In genomic region chr17:29046863-29047262, GRCm38 (mm10) we compare ENCODE assay signal across 24 mouse cellular contexts. TPM values are rescaled to one million over a fixed set of nuclear protein-coding genes. Genes with fewer than 3 reads are reported as not detected.
DNase-seq lines count a peak whose midpoint lies in the region; ATAC-seq and TF ChIP-seq lines count a peak whose summit lies in the region.
"Had no signal": no experiment of that assay in that cellular context is flagged by ENCODE, and none has a peak within 500 bp of the region (broad histone marks: within the 10 kb centered on the region; RNA-seq: fewer than 3 reads in every experiment).

No protein-coding gene starts in this region.

- no peak; the same call in 1 of the 2 replicates for TF ChIP-seq CTCF in kidney, postnatal 0 days (IDR thresholded peaks at IDR 0.05; ENCODE audit: low read depth)
- no peak for TF ChIP-seq CTCF in MEL (IDR thresholded peaks at IDR 0.05 in 2 of 3, conservative IDR thresholded peaks at IDR 0.05 in 1 of 3; ENCODE audit: control insufficient read depth in 1 of 3, insufficient read depth in 1 of 3, low read depth in 2 of 3, low read length in 3 of 3, poor library complexity in 1 of 3, severe bottlenecking in 1 of 3)
- no peak for TF ChIP-seq CTCF in stomach, postnatal 0 days (IDR thresholded peaks at IDR 0.05; ENCODE audit: low read depth)

- no peak for TF ChIP-seq RAD21 in MEL (IDR thresholded peaks at IDR 0.05; ENCODE audit: low read depth, low read length)

- H3K4me3 ChIP-seq in forebrain, embryonic 11.5 days (ENCODE audit: low read depth, low read length) = no peak overlapping the region
- H3K4me3 ChIP-seq in forebrain, embryonic 16.5 days (replicated peaks; ENCODE audit: low read length) = no peak overlapping the region
- H3K4me3 ChIP-seq in kidney, postnatal 0 days (replicated peaks; ENCODE audit: low read depth, low read length) = no peak overlapping the region
- H3K4me3 ChIP-seq in kidney, embryonic 14.5 days (ENCODE audit: low read length) = no peak overlapping the region
- H3K4me3 ChIP-seq in MEL (ENCODE audit: control insufficient read depth in 1 of 2, insufficient read depth in 1 of 2, low read depth in 2 of 2, low read length in 2 of 2) = no peak overlapping the region
- H3K4me3 ChIP-seq in stomach, postnatal 0 days (ENCODE audit: low read depth, low read length) = no peak overlapping the region
- H3K4me3 ChIP-seq: embryonic facial prominence, embryonic 13.5 days; erythroblast, embryonic 14.5 days; forebrain, embryonic 13.5 days; gastrocnemius, adult 2 months; hindbrain, embryonic 10.5 days; intestine, embryonic 15.5 days; layer of hippocampus, adult 2 months; limb, embryonic 12.5 days; midbrain, embryonic 10.5 days had no signal

- no peaks in the 10 kb centered on the region for H3K9me3 ChIP-seq in forebrain, embryonic 11.5 days (ENCODE audit: control insufficient read depth, low read length)
- no peaks in the 10 kb centered on the region for H3K9me3 ChIP-seq in forebrain, embryonic 16.5 days (ENCODE audit: control insufficient read depth, low read length)
- no peaks in the 10 kb centered on the region for H3K9me3 ChIP-seq in kidney, postnatal 0 days (replicated peaks; ENCODE audit: low read length)
- no peaks in the 10 kb centered on the region for H3K9me3 ChIP-seq in kidney, embryonic 14.5 days (ENCODE audit: control insufficient read depth, low read length)
- no peaks in the 10 kb centered on the region for H3K9me3 ChIP-seq in MEL (replicated peaks; ENCODE audit: insufficient read depth, low read length)
- H3K9me3 ChIP-seq in stomach, postnatal 0 days (ENCODE audit: control insufficient read depth, low read length) = no peaks in the 10 kb centered on the region
- H3K9me3 ChIP-seq: embryonic facial prominence, embryonic 13.5 days; forebrain, embryonic 13.5 days; hindbrain, embryonic 10.5 days; intestine, embryonic 15.5 days; limb, embryonic 12.5 days; midbrain, embryonic 10.5 days had no signal

- H3K4me1 ChIP-seq in forebrain, embryonic 11.5 days (replicated peaks; ENCODE audit: control insufficient read depth, insufficient read depth, low read length) = no peaks in the 10 kb centered on the region
- H3K4me1 ChIP-seq in forebrain, embryonic 16.5 days (replicated peaks; ENCODE audit: control insufficient read depth, insufficient read depth, low read length) = peaks cover 12% of the 10 kb centered on the region; the same call in 1 of the 2 replicates
- H3K4me1 ChIP-seq in kidney, postnatal 0 days (replicated peaks; ENCODE audit: insufficient read depth, low read length) = peaks cover 5% of the 10 kb centered on the region; the same call in 1 of the 2 replicates
- H3K4me1 ChIP-seq in kidney, embryonic 14.5 days (ENCODE audit: control insufficient read depth, insufficient read depth, low read length) = peaks cover 9% of the 10 kb centered on the region; the same call in 1 of the 2 replicates
- peaks cover 4 to 6% of the 10 kb centered on the region in 2 experiments; a peak in 2 of 4 replicates for H3K4me1 ChIP-seq in MEL (ENCODE audit: control insufficient read depth in 1 of 2, insufficient read depth in 2 of 2, low read length in 2 of 2)
- H3K4me1 ChIP-seq in stomach, postnatal 0 days (replicated peaks; ENCODE audit: control insufficient read depth, insufficient read depth) = no peaks in the 10 kb centered on the region

- H3K4me2 ChIP-seq in forebrain, embryonic 11.5 days (ENCODE audit: low read depth, low read length, severe bottlenecking) = no peak overlapping the region
- no peak overlapping the region for H3K4me2 ChIP-seq in forebrain, embryonic 16.5 days (ENCODE audit: low read length)
- no peak overlapping the region for H3K4me2 ChIP-seq in kidney, postnatal 0 days (ENCODE audit: low read length)
- no peak overlapping the region for H3K4me2 ChIP-seq in kidney, embryonic 14.5 days (replicated peaks; ENCODE audit: low read depth, low read length)
- H3K4me2 ChIP-seq in stomach, postnatal 0 days (replicated peaks; ENCODE audit: low read depth) = no peak overlapping the region
- H3K4me2 ChIP-seq: embryonic facial prominence, embryonic 13.5 days; forebrain, embryonic 13.5 days; intestine, embryonic 15.5 days; limb, embryonic 12.5 days; liver, embryonic 11.5 days had no signal

- H3K27me3 ChIP-seq in forebrain, embryonic 11.5 days (ENCODE audit: control insufficient read depth, insufficient read depth, low read length) = no peaks in the 10 kb centered on the region
- H3K27me3 ChIP-seq in forebrain, embryonic 16.5 days (replicated peaks; ENCODE audit: control insufficient read depth, insufficient read depth, low read length) = no peaks in the 10 kb centered on the region
- H3K27me3 ChIP-seq in kidney, postnatal 0 days (ENCODE audit: insufficient read depth, low read length) = no peaks in the 10 kb centered on the region
- no peaks in the 10 kb centered on the region for H3K27me3 ChIP-seq in kidney, embryonic 14.5 days (ENCODE audit: control insufficient read depth, insufficient read depth, low read length)
- no peaks in the 10 kb centered on the region for H3K27me3 ChIP-seq in MEL (ENCODE audit: control insufficient read depth in 1 of 2, insufficient read depth in 2 of 2, low read length in 2 of 2)
- no peaks in the 10 kb centered on the region for H3K27me3 ChIP-seq in stomach, postnatal 0 days (ENCODE audit: control insufficient read depth, insufficient read depth, low read length)
- H3K27me3 ChIP-seq: embryonic facial prominence, embryonic 13.5 days; forebrain, embryonic 13.5 days; intestine, embryonic 15.5 days; limb, embryonic 12.5 days had no signal

- peaks cover 29% of the 10 kb centered on the region for H3K36me3 ChIP-seq in forebrain, embryonic 11.5 days (ENCODE audit: control insufficient read depth, insufficient read depth, low read length)
- H3K36me3 ChIP-seq in forebrain, embryonic 16.5 days (ENCODE audit: control insufficient read depth, insufficient read depth) = peaks cover 25% of the 10 kb centered on the region
- peaks cover 29% of the 10 kb centered on the region for H3K36me3 ChIP-seq in kidney, postnatal 0 days (ENCODE audit: insufficient read depth, low read length)
- peaks cover 51% of the 10 kb centered on the region for H3K36me3 ChIP-seq in kidney, embryonic 14.5 days (ENCODE audit: control insufficient read depth, insufficient read depth, low read length)
- peaks cover 20 to 22% of the 10 kb centered on the region in 2 experiments for H3K36me3 ChIP-seq in MEL (ENCODE audit: control insufficient read depth in 1 of 2, insufficient read depth in 2 of 2, low read length in 2 of 2)
- 0 out of 2 replicates have a peak, but pooled peaks cover 9% of the 10 kb centered on the region for H3K36me3 ChIP-seq in stomach, postnatal 0 days (ENCODE audit: control insufficient read depth, insufficient read depth, low read length)

- TF ChIP-seq EP300 in MEL (IDR thresholded peaks at IDR 0.05; ENCODE audit: low read depth in 1 of 2, low read length in 2 of 2) = no peak
- no peak for TF ChIP-seq EP300 in stomach, postnatal 0 days (optimal IDR thresholded peaks at IDR 0.05)

- H3K27ac ChIP-seq in forebrain, embryonic 11.5 days (ENCODE audit: low read depth, low read length) = no peak overlapping the region
- H3K27ac ChIP-seq in forebrain, embryonic 16.5 days (ENCODE audit: low read length) = no peak overlapping the region
- H3K27ac ChIP-seq in kidney, postnatal 0 days = 0 out of 2 replicates have a peak overlapping the region, but pooled peaks have one; percentile 25
- no peak overlapping the region for H3K27ac ChIP-seq in kidney, embryonic 14.5 days (ENCODE audit: low read depth, low read length)
- H3K27ac ChIP-seq in MEL (ENCODE audit: control insufficient read depth, low read depth, low read length) = no peak overlapping the region
- H3K27ac ChIP-seq in stomach, postnatal 0 days (replicated peaks) = peak overlapping the region; percentile 30; the same call in 1 of the 2 replicates
- H3K27ac ChIP-seq: hindbrain, embryonic 10.5 days; layer of hippocampus, adult 2 months; midbrain, embryonic 10.5 days had no signal

- DNase-seq in forebrain, embryonic 11.5 days (ENCODE audit: low spot score) = peak; percentile 51
- no peak for DNase-seq in kidney, postnatal 0 days (ENCODE audit: low spot score)
- peak; percentile 54 for DNase-seq in MEL (ENCODE audit: low read depth, low spot score)
- no peak for DNase-seq in stomach, postnatal 0 days (ENCODE audit: low spot score)
- no peak for DNase-seq in left cerebral cortex, postnatal 36 days (ENCODE audit: low spot score in 2 of 2)
- no peak for DNase-seq in cerebellum, postnatal 4 days (ENCODE audit: low spot score in 2 of 2)
- DNase-seq: cerebellum, adult 18-20 months; cerebellum, postnatal 14 days; embryo, embryonic 11 days; gastrocnemius, adult 2 months; right cerebral cortex, postnatal 25 days; thymus, postnatal 14 days had no signal

- TF ChIP-seq POLR2A in MEL (IDR thresholded peaks at IDR 0.05; ENCODE audit: control insufficient read depth in 1 of 2, insufficient read depth in 1 of 2, low read depth in 1 of 2, low read length in 2 of 2, poor library complexity in 1 of 2) = no peak; a peak in 1 of 4 replicates

- no peak for ATAC-seq in forebrain, embryonic 11.5 days (replicated peaks; ENCODE audit: low FRiP score)
- ATAC-seq in forebrain, embryonic 16.5 days = no peak
- no peak for ATAC-seq in kidney, postnatal 0 days (replicated peaks; ENCODE audit: low FRiP score, low read depth)
- no peak for ATAC-seq in kidney, embryonic 14.5 days (ENCODE audit: low FRiP score, low TSS enrichment)
- ATAC-seq in stomach, postnatal 0 days (ENCODE audit: low FRiP score, low TSS enrichment) = no peak

- 93% methylated on average over 3 of the region's 3 CpGs for WGBS in forebrain, embryonic 11.5 days
- WGBS in forebrain, embryonic 16.5 days = 89% methylated on average over 3 of the region's 3 CpGs
- WGBS in kidney, postnatal 0 days = 88% methylated on average over 3 of the region's 3 CpGs
- WGBS in kidney, embryonic 14.5 days = 95% methylated on average over 3 of the region's 3 CpGs
- WGBS in stomach, postnatal 0 days = 77% methylated on average over 3 of the region's 3 CpGs

- H3K9ac ChIP-seq in forebrain, embryonic 11.5 days (ENCODE audit: low read length) = no peak overlapping the region
- H3K9ac ChIP-seq in forebrain, embryonic 16.5 days (replicated peaks; ENCODE audit: low read depth, low read length) = no peak overlapping the region
- no peak overlapping the region for H3K9ac ChIP-seq in kidney, postnatal 0 days (ENCODE audit: low read depth, low read length)
- no peak overlapping the region for H3K9ac ChIP-seq in kidney, embryonic 14.5 days (ENCODE audit: low read depth, low read length)
- no peak overlapping the region for H3K9ac ChIP-seq in MEL (ENCODE audit: control insufficient read depth, low read depth, low read length, poor library complexity, severe bottlenecking)
- no peak overlapping the region for H3K9ac ChIP-seq in stomach, postnatal 0 days (ENCODE audit: low read length)
- H3K9ac ChIP-seq: embryonic facial prominence, embryonic 13.5 days; forebrain, embryonic 13.5 days; intestine, embryonic 15.5 days; limb, embryonic 12.5 days; liver, postnatal 0 days had no signal

- intact Hi-C loops in left cerebral cortex, postnatal 36 days (cut with DNase I) = loop anchor here (5.0 kb wide), 1 partner anchor 200 kb away; no protein-coding TSS in a partner anchor

- H3K79me2 ChIP-seq in MEL (ENCODE audit: control insufficient read depth, insufficient read depth, low read length, poor library complexity) = no peaks in the 10 kb centered on the region

RNA-seq across cellular contexts. Expression of gene Srsf3, which starts 14.4 kb away (rescaled TPM):
- polyA plus RNA-seq in forebrain, embryonic 11.5 days (2014; fragmentation: Nextera tagmentation; extraction: Ambion mirVana) = 823 and 865 TPM in 2 replicates
- polyA plus RNA-seq in forebrain, embryonic 16.5 days (2015; fragmentation: Nextera tagmentation; extraction: Ambion mirVana) = 571 and 653 TPM in 2 replicates
- polyA plus RNA-seq in kidney, postnatal 0 days (2015; fragmentation: Nextera tagmentation; extraction: Ambion mirVana) = 456 and 496 TPM in 2 replicates
- 691 and 760 TPM in 2 replicates for polyA plus RNA-seq in kidney, embryonic 14.5 days (2014; fragmentation: Nextera tagmentation; extraction: Ambion mirVana)
- 312 and 367 TPM in 2 replicates for total RNA-seq in MEL (2012; rRNA removed)
- 100 to 1,000 TPM; 326 to 556 TPM for polyA plus RNA-seq in MEL (2012; ENCODE audit: insufficient read depth in 1 of 2, insufficient read length in 2 of 2, low read depth in 1 of 2, low replicate concordance in 2 of 2, missing spikeins in 1 of 2)
- 279 and 305 TPM in 2 replicates for polyA plus RNA-seq in stomach, postnatal 0 days (2015; fragmentation: Nextera tagmentation; extraction: Ambion mirVana)
- total RNA-seq in left cerebral cortex, postnatal 36 days (2021) = 100 to 1,000 TPM; 101 to 118 TPM

RNA-seq across cellular contexts. Expression of gene Stk38, which starts 39.1 kb away (rescaled TPM):
- 134 and 143 TPM in 2 replicates for polyA plus RNA-seq in forebrain, embryonic 11.5 days (2014; fragmentation: Nextera tagmentation; extraction: Ambion mirVana)
- polyA plus RNA-seq in forebrain, embryonic 16.5 days (2015; fragmentation: Nextera tagmentation; extraction: Ambion mirVana) = 129 and 136 TPM in 2 replicates
- polyA plus RNA-seq in kidney, postnatal 0 days (2015; fragmentation: Nextera tagmentation; extraction: Ambion mirVana) = 58.8 and 66.9 TPM in 2 replicates
- 65.5 and 101 TPM in 2 replicates for polyA plus RNA-seq in kidney, embryonic 14.5 days (2014; fragmentation: Nextera tagmentation; extraction: Ambion mirVana)
- 14.4 and 17.1 TPM in 2 replicates for total RNA-seq in MEL (2012; rRNA removed)
- 100 to 1,000 TPM in 1 of 2 experiments, 10 to 100 TPM in 1; 49.3 to 290 TPM for polyA plus RNA-seq in MEL (2012; ENCODE audit: insufficient read depth in 1 of 2, insufficient read length in 2 of 2, low read depth in 1 of 2, low replicate concordance in 2 of 2, missing spikeins in 1 of 2)
- 64.8 and 68.7 TPM in 2 replicates for polyA plus RNA-seq in stomach, postnatal 0 days (2015; fragmentation: Nextera tagmentation; extraction: Ambion mirVana)
- total RNA-seq in left cerebral cortex, postnatal 36 days (2021) = 10 to 100 TPM; 35.0 to 62.2 TPM

RNA-seq across cellular contexts. Expression of gene Cdkn1a, which starts 43.9 kb away (rescaled TPM):
- polyA plus RNA-seq in forebrain, embryonic 11.5 days (2014; fragmentation: Nextera tagmentation; extraction: Ambion mirVana) = 27.3 and 33.1 TPM in 2 replicates
- 37.9 and 52.0 TPM in 2 replicates for polyA plus RNA-seq in forebrain, embryonic 16.5 days (2015; fragmentation: Nextera tagmentation; extraction: Ambion mirVana)
- polyA plus RNA-seq in kidney, postnatal 0 days (2015; fragmentation: Nextera tagmentation; extraction: Ambion mirVana) = 125 and 136 TPM in 2 replicates
- polyA plus RNA-seq in kidney, embryonic 14.5 days (2014; fragmentation: Nextera tagmentation; extraction: Ambion mirVana) = 37.4 and 45.6 TPM in 2 replicates
- total RNA-seq in MEL (2012; rRNA removed) = 2.0 and 2.3 TPM in 2 replicates
- polyA plus RNA-seq in MEL (2012; ENCODE audit: insufficient read depth in 1 of 2, insufficient read length in 2 of 2, low read depth in 1 of 2, low replicate concordance in 2 of 2, missing spikeins in 1 of 2) = 10 to 100 TPM in 1 of 2 experiments, not detected in 1; 21.0 TPM
- polyA plus RNA-seq in stomach, postnatal 0 days (2015; fragmentation: Nextera tagmentation; extraction: Ambion mirVana) = 484 and 502 TPM in 2 replicates
- total RNA-seq in left cerebral cortex, postnatal 36 days (2021) = 10 to 100 TPM; 27.0 to 40.0 TPM

Comparison
In these comparisons a context has a peak if more than half of its experiments do, and no peak if none do; other contexts are left out.
1. H3K27ac ChIP-seq: peak in kidney, postnatal 0 days (single experiment) and stomach, postnatal 0 days (single experiment); none in forebrain, embryonic 11.5 days (single experiment), forebrain, embryonic 16.5 days (single experiment), kidney, embryonic 14.5 days (single experiment) and MEL (single experiment).
2. DNase-seq: peak in forebrain, embryonic 11.5 days (single experiment) and MEL (single experiment); none in kidney, postnatal 0 days (single experiment), stomach, postnatal 0 days (single experiment), left cerebral cortex, postnatal 36 days (0 of 2) and cerebellum, postnatal 4 days (0 of 2).